Mouse (Mus musculus) gastrocnemius, postnatal 36 days (tissue): Measurements from ENCODE around the gene M1ap. TPM values are rescaled to one million over a fixed set of nuclear protein-coding genes. Genes with fewer than 3 reads are reported as not detected.

Source experiments
- DNase-seq, 2 experiments: peaks; one replicate each; pipeline ENCODE4 v3.0.0; 2022
- intact Hi-C: fragments of 180-260 bp; cut with DNase I; formaldehyde crosslinking; loops from one replicate; pipeline ENCODE4 v1.15.1; 2025
- total RNA-seq, 2 experiments: library from RNA; stranded (reverse); gene quantifications; 2 replicates each; pipeline ENCODE4 v1.2.3; 2021

The M1ap gene
- total RNA-seq, 2 experiments from 2014 or later: not detected

DNA sequence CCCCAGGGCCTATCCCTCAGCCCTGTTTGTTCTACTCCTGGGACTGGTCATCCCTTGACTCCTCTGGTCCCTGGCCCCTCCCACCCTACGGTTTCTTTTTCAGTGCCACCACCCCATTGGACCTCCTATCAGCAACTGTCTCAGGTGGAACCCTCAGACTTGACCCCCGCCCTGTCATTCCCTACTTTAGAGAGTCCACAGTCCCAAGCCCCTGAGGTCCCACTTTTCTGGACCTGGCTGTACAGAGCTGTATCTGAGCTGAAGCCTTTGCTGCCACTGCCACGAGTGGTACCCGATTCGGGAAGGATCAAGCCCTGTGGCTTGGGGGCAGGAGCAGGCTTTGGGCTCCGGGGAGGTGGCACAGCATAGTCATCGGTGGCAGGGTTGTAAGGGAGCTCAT, 84.4 kb downstream of the M1ap start:
- no peak for DNase-seq
- intact Hi-C loops: no loop called here

DNA sequence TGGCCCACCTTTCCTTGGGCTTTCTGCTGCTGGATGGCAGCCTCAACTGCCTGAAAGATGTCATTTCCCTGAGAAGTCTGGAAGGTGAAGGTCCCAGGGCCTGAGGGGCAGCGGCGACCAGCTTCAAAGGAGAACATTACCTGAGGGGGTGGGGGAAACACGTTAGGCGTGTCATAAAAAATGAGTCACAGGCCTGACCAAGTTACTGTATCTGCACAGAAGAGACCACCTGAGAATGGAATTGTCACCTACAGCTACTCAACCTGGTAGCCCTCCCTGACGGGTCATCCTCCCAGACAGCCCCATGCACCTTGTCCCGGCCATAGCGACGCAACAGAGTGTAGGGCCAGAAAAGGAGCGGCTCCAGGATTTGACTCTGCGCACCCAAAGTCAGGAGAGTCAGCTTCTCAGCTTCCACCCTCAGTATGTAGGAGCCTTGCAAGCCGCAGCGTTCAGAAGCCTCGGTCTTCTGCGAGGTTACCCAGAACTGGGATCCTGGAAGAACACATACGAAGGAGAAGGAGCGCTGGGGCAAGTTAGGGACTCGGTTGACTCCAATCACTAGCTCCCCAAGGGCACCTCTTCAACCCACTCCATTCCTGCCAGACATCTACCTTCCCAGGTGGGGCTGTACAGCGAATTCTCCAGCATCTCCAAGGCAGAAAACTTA, 85.4 kb downstream of the M1ap start:
- DNase-seq: no peak
- intact Hi-C loops: no loop called here

DNA sequence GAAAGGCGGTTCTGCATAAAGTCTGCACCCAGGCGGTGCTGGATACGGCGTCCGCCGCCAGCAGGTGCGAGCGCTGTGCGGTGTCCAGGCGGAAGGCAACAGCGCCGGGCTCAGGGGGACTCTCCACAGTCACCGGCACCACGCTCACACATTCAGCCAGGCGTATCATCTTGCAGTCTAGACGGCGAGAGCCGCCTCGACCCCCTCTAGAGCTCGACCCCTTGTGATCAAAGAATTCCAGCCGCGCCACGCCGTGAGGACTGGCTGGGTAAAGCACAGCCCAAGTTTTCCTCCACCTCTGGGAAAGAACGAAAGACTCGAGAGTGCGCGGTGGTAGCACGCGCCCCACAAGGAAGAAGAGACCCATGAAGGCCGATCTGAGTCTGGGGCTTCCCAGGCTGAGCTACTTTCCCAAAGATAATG, 86.1 kb downstream of the M1ap start:
- DNase-seq: peak in 1 of 2 experiments; percentile 48
- intact Hi-C loops: no loop called here

DNA sequence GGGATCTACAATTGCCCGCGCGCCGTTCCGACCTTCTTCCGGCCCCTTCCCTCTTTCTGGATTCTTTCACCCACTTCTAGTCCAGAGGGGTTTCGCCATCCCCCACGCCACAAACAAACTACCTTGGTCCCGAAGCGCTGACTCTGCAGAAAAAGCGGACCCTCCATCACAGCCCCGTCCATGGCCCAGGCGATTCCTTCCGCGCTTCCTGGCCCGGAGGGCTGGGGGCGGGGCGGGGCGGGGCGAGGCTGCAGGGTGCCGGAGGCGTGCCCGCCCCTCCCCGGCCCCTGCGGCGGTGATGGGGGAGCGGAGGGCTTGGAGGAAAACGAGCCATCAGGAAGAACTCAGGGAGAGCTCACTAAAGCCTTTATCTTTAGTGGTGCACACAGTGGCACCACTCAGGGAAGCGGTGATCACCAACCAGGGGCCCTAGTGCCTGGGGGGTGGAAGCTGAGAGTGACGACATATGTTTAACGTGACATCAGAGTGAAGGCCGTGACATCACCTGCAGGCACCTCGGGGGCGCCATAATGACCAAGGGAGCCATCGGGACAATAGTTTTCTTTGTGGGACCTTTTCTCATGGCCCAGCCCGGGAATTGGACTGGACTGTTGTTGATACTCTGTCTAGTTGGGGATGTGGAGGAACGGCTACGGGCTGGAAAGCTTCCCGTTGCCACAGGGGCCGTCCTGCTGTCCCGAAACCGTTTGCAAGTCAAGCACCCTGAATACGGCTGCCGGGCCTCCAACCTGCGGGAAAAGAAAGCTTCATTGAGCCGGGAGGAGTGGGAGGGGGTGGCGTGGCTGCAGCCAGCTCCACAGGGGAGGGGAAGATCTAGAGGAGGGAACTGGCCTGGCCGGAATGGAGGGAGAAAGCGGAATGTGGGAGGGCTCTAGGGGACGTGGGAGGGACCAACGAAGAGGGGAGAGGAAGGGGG, 86.8 kb downstream of the M1ap start, which contains the start of the genes Dok1 and Loxl3:
Gene Dok1 (minus strand): TSS at position 223 of the 937 bp plus-strand sequence.
Gene Loxl3 (plus strand): TSS at position 925 of the 937 bp plus-strand sequence.
- DNase-seq: peak; percentile 68 to 71
- intact Hi-C loops: no loop called here

DNA sequence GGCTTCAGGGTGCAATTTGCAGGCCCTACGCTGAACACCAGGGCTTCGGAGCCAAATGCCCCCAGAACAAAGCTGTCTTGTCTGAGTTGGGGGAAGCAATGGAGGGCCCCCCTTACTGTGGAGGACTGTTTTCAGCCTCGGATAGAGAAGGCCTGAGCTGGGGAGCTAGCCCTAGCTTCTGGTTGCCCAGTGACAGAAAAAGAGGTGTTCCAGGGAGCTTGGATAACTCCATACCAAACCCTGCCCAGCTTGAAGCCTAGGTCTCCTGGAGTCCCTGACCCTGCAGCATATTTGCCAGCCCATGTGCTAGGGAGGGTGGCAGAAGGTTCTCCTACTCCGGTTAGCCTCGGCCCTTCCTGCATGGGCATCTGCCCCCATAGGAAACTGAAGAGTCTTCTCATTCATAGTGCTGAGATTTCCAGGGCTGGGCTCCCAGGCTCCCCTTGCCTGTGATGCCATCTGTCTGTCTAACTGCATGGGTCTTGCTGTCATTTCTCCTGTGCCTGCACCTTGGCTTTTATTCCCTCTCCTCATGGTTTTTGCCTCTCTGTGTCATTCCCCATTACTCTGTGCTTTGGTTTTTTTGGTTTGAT, 87.9 kb downstream of the M1ap start:
- DNase-seq: no peak
- intact Hi-C loops: no loop called here

DNA sequence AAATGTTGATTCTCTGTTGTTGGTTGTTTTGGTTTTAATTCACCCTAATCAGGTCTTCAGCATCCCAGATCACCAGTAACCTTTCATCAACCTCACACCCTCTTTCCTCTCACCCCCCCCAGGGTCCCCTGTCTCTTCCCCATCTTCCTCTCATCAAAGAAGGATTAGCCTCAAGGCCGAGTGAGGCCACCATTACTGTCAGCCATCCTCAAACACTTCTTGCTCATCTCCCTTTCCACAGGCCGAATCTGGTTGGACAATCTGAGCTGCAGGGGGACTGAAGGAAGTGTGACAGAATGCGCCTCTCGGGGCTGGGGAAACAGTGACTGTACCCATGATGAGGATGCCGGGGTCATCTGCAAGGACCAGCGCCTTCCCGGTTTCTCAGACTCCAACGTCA, 90.5 kb downstream of the M1ap start:
- intact Hi-C loops: no loop called here
- no peak for DNase-seq

DNA sequence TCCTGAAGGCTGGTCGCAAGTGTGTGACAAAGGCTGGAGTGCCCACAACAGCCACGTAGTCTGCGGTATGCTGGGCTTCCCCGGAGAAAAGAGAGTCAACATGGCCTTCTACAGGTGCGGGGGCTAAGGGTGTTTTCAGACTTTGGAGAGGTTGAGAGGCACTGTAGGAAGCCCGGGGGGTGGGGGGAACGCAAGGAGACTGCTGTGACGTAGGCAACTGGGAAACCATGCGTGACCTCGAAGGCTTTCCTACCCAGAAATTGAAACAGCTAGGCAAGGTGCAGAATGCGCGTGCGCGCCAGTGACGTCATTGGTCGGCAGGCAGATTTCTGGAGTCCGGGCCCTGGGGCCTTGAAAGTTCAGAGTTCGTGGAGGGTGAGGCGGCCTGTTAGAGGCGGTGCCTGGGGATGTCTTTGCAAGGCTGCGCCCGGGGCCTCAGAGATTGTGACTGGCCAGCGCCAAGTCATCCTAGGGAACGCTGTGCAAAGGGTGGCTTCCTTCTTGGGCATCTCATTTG, 91.9 kb downstream of the M1ap start:
- intact Hi-C loops: no loop called here
- peak; percentile 89 to 96 for DNase-seq

DNA sequence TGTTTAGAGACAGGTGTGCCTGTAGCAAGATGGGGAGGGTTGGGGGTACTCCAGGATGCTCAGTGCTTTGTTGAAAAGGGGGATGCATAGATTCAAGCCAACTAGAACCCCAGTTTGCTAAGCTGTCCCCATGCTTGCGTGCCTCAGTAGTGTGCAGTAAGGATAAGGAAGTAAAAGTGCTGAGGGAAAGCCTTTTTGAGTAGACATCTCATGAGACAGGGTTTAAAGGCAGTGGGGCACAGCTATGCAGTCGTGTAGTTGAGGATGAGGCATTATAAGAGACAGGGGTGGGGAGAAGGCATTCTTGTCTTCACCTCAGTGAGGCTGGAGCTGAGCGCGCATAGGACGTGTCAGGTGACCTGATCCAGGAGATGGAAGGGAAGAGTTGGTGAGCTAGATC, 93.9 kb downstream of the M1ap start:
- intact Hi-C loops: no loop called here

DNA sequence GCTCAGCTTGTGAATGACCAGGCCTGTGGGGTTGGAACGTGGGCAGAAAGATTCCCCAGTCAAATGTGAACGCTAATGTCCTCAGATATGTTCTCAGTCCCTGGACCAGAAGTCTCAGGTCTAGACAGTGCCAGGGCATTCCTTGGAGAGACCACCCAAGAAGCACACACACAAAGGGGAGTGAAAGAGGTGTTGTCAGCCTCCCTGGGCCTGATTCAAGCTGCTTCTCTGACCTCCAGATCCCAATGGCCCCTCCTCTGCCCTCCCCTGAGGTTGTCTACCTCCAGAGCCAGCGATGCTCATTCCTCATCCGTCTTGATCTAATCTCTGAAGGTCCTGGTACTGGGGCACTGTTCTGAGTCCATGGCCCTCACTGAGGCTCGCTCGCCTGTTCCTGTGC, 96.9 kb downstream of the M1ap start:
- intact Hi-C loops: no loop called here
- DNase-seq: no peak

More for the DNA sequence above, 93.9 kb downstream of the M1ap start:
- DNase-seq: no peak

DNA sequence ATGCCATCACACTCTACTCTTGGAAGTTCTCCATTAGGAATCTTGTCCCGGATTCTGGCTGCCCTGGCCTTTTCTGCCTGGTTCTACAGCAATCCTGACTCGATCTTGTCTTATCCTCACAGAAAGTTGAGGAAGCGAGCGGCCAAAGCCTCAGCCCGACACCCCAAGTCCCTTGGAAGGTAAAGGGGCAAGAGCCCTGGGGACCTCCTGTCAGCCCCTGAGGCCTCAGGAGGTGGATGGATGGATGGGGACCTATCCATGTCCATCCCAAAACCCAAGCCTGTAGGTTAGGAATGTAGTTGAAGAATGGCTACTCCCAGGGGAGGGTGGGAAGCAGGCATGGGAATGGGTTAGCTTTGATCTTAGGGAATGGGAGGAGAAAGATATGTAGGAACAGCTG, 97.3 kb downstream of the M1ap start:
- DNase-seq: no peak
- intact Hi-C loops: no loop called here

DNA sequence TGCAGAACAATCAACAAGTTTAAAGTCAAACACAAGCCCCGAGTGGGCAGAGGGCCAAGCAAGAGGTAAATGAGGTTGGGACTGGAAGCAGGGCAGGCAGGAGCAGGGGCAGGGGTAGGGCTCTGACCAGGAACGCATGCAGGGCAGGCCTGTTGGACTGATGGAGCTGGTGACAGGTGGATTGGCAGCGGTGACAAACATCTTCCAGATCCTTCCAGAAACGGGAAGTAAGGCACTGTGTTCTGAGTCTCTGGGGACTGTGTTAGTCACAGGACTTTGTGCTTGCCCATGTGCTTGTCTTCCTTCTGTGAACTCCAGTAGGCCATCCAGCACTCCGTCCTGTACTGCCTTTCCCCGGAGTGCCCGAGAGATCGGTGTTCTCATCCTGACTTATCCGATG, 98.0 kb downstream of the M1ap start:
- intact Hi-C loops: no loop called here
- DNase-seq: no peak

DNA sequence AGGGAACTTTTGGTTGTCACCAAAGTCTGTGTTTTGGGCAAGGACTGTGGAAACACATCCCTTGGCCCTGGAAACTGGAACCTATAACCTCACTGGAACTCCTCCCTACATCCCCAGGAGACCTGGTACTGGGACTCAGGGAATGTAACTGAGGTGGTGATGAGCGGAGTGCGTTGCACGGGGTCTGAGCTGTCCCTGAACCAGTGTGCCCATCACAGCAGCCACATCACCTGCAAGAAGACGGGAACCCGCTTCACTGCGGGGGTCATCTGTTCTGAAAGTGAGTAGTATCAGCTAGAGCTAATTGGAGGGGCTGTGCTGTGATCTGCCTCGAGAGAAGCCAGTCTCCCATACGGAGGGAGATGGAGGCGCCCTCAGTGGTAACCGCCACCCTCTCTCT, 102.7 kb downstream of the M1ap start:
- DNase-seq: no peak
- intact Hi-C loops: no loop called here

DNA sequence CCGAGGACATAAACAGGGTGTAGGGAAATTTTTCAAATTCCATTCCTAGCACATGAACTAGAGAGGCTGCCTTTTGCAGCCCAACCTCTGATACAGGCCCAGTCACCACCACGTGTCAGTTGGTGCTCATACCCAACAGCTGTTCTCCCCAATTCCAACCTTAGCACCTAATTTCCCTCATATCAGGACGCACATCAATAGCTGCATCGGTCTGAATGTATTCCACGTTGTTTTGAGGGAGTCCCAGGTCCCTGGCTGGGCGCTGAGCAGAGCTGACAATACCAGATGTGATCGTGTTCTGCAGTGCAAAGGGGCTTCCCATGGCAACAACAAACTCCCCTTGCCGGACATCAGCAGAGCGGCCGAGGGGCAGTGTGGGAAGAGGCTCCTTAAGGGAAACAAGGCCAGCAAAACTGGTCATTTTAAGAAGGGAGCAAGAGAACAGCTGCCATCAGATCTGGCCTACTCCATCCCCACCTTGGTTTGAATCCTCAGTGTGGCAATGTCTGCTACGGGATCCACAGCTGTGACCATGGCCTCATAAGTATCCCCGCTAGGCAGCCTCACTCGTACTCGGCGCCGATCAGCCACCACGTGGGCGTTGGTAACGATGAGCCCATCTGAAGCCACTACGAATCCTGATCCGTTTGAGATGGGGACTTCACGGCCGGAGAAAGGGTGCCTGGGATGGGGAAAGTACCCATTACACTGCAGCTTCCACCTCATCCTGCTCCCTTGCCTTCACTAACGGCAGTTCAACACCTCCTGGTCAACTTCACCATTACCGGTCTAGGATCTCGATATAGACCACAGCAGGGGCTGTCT, 106.6 kb downstream of the M1ap start:
- no peak for DNase-seq
- intact Hi-C loops: loop anchor here (5.0 kb wide), 1 partner anchor 56 kb away; no protein-coding TSS in a partner anchor

DNA sequence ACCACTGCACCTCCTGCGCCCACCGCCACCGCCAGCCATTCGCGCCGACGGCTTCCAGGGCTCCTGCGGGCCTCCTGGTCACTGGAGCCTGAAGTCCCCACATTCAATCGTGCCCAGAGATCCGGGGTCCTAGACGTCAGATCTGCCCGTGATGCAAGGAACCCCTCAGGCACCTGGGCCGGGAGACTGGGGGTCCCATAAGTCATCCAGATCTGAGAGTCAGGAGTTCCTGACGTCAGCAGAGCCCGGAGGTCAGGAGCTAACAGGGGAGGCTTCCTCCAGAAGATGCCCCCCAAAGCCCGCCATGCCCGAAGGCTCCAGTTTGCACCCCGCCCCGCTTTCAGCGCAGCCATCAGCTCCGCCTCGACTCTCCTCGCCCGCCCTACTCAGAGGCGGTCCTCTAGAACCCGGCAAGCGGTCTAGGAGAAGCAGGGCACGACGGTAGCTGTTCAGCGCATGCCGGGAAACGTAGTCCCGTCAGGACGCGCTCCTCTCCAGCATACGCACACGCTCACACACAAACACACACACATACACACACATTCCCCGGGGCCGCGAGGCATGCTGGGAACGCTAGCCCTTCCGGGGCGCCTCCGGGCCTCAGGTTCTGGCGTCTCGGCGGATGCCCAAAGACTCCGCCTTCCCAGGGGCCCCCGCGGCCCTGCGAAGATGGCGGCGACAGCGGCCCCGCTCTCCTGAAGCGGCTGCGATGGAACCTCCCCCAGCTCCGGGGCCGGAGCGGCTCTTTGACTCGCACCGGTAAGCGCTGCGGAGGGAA, 107.6 kb downstream of the M1ap start, which contains the start of gene Aup1:
Gene Aup1 (plus strand): TSS at position 448 of the 778 bp plus-strand sequence.
- DNase-seq: peak; percentile 91 to 96
- intact Hi-C loops: loop anchor here (1.0 to 5.0 kb wide), 2 partner anchors 24 to 57 kb away; no protein-coding TSS in a partner anchor

DNA sequence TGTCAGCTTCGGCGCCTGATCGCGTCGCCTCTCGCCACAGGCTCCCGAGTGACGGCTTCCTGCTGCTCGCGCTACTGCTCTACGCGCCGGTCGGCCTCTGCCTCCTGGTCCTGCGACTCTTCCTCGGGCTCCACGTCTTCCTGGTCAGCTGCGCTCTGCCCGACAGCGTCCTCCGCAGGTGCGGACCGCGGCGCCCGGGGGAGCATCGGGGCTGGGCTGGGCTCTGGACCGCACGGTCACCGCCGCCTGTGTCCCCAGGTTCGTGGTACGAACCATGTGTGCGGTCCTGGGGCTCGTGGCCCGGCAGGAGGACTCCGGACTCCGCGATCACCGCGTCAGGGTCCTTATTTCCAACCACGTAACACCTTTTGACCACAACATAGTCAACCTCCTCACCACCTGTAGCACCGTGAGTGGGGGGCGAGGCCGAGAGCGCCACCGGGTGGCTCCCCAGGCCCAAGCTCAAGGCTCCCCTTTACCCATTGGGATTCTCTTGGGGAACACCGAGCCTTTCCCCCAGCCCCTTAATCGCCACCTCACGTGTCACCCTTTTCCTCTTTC, 108.2 kb downstream of the M1ap start, which contains the start of gene Htra2:
Gene Htra2 (minus strand): TSS at position 403 of the 561 bp plus-strand sequence.
- DNase-seq: no peak
- intact Hi-C loops: loop anchor here (1.0 to 5.0 kb wide), 2 partner anchors 23 to 58 kb away; no protein-coding TSS in a partner anchor

DNA sequence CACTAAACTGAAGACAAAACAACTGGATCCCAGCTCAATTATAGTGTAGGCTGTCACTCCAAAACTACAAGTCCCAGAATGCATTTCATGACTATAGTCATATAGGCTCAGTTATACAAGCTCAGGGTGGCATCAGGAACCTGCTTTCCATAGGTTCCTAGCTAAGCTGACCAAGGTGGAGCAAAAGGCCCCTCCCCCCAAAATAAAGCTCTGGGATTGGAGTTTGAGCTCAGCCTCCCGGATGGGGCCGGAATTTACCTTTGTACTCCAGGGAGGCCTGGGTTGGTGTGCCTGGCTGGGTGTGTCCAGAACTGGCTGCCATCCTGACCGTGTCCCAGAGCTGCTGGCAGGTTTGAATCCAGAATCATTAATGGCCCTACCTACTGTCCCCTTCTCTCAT, 111.1 kb downstream of the M1ap start, which contains the start of gene Dqx1:
Gene Dqx1 (plus strand): TSS at position 55 of the 400 bp plus-strand sequence.
- intact Hi-C loops: no loop called here
- DNase-seq: no peak

DNA sequence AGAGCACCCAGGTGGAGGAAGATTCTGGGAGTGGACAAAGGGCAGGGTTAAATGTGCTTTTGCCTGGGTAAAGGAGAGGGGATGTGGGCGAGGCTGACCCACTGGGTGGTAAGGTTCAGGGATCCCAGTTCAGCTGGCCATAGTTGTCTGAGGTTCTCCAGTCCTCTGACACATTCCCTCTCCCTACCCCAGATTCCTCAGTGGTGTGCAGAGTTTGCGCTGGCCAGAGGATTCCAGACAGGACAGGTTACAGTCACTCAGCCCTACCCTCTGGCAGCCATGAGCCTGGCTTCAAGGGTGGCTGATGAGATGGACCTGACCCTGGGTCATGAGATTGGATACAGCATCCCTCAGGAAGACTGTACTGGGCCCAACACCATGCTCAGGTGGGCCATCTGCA, 112.0 kb downstream of the M1ap start:
- intact Hi-C loops: no loop called here
- no peak for DNase-seq

DNA sequence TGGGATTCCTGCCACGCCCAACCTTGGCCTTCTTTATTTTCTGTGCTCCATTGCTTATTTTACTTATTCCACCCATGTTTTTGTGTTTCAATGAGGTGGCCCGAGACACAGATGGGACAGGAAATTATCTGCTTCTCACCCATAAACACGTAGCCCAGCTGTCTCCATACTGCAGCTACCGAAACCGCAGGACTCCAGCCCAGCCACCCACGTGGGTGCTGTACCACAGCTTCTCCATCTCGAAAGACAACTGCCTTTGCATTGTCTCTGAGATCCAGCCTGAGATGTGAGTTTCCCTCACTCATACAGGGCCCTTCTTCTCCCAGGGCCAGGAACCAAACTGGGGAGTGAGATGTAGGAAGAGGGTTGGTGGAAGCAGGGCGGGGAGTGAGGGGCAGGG, 119.3 kb downstream of the M1ap start:
- intact Hi-C loops: no loop called here
- DNase-seq: no peak
